Mouse (Mus musculus) c-Kit-positive CD71-negative TER-119-negative erythroid progenitor cells, embryonic 14.5 days (primary cell): ENCODE data around the gene Serp2.
A peak's percentile ranks its signal among the peaks of the same experiment; 100 is the strongest.

ENCODE experiments used
- DNase-seq: peaks from one replicate; pipeline ENCODE4 v3.0.0-alpha.2; 2013; ENCODE audit warnings: low read depth

Serp2 gene

DNA sequence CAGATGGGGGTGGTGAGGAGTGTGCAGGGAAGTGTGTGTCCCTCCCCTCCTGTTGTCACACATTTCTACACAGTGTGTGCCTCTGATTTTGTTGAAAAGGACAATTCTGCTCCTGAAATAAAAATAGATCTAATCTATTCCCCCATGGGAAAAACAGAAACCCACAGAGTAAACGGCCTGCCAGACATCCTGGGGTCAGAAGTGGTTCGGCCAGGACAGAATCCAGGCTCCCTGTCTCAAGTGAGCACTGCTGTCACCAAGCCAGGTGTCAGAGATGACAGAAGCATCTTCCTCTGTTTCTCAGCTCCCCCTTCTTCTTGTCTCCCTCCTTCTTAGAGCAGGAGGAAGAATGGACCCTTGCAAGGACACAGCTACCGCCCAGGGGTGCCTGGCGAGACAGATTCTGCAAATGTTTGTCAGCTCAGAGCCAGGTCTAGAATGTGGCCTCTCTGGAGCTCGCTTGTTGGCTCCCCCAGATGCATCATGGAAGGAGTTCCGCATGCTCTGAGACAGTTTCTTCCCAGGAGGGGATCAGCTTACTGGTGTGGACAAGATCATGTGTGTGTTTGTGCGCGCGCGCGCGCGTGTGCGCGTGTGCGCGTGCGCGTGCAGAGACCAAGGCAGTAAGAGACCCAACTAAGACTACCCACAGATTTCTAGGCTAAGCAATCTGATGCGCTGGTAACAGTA lies 29.5 kb downstream of the Serp2 start:
- DNase-seq = no peak

DNA sequence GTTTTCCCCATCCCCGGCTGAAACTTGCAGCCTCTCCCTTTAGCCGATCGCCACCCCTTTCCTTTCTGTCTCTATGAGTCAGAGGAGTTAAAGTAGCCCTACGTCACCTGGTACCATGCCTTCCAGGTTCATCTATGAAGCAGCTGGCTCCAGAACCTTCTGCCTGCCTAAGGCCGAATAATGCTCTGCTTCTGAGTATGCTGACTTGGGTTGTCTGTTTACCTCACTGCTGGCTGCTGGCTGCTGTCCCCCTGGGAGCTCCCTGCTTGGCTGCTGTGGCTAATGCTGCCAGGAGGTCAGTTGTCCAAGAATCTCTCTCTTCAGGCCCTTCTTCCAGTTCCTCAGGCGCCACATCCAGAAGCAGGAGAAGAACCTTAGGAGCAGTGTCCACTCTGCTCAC lies 30.2 kb downstream of the Serp2 start:
- DNase-seq = no peak

GRCm38 (mm10) chr14:76523344-76523743 lies 33.3 kb downstream of the Serp2 start:
- DNase-seq = no peak

GRCm38 (mm10) chr14:76521308-76521707 lies 35.4 kb downstream of the Serp2 start:
- DNase-seq = no peak

- DNase-seq = no peak
Measured at GRCm38 (mm10) chr14:76520606-76521005, 36.1 kb downstream of the Serp2 start.

- DNase-seq = no peak
Measured at GRCm38 (mm10) chr14:76518217-76518616, 38.5 kb downstream of the Serp2 start.

GRCm38 (mm10) chr14:76515620-76516019 lies 41.1 kb downstream of the Serp2 start:
- no peak for DNase-seq

DNA sequence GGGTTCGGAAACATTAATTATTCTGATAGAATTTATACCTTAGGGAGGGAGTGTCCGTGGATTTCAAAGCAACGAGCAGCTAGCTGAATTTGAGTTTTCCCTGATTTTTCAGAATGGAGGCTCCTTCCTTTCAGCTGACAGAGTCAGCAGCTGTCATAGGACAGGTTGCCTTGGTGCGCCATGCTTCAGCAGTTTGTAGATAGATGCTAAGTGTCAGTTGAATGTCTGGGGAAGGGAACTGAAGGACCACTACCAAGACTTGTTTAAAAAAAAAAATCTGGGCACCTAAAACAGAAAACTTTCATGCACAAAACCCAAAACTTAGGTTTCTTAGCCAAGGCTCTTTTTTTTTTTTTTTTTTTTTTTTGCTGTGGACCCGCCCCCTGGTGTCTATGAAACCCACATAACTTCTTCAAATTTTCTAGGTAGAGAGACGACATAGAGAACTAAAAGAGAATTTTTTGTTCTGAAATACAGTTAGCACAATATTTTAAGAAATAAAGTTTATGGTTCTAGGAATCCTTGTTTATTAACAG lies 42.6 kb downstream of the Serp2 start:
- DNase-seq = no peak

DNA sequence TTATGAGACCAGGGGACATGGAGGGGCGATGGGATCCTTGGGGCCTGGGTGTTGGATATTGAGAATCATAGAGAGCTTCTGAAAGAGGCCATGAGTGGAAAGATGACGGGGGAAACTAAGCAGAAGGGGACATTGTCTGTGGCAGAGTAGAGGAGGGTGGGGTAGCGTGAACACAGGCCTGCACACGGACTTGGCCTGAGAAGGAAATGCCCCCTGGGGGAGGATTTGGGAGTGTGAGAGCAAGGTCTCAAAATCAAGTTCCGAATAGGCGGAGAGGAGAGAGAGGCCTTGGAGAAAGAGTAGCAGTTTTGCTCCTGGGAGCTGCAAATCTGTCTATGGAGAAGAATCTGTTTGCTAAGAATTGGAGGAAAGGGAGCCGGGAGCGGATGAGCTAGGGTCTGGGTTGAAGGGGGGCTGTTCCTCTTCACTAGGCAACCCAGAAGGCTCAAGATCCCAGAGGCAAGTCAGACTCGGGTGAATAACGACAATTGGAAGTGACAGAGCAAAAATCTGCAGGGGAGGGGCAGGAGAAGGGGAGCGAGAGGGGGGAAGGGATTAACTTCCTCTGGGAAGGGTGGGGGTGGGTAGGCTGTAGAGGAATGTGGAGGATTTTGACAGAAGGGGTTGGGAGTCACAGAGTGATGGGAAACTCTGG lies 43.2 kb downstream of the Serp2 start:
- no peak for DNase-seq

DNA sequence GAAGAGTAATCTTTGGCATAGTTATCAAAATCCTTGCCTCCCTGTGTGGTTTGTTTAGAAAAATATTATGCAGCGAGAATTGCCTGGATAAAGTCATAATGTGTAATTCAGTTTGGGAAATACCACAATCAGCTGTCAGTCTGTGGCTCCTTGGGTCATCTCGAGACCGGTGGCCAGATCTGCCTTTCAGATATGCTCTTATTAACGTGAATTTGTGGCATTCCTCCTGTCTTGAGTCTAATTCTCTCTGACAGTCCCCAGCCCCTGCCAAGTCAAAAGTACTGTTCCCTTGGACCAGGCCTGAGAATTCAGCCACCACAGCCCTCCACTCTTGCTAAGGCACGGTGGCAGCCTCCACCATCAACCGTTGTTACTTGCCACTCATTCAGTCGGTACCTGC lies 44.7 kb downstream of the Serp2 start:
- no peak for DNase-seq

GRCm38 (mm10) chr14:76508701-76509100 lies 48.0 kb downstream of the Serp2 start:
- no peak for DNase-seq

GRCm38 (mm10) chr14:76507804-76508500 lies 48.7 kb downstream of the Serp2 start:
- no peak for DNase-seq

DNA sequence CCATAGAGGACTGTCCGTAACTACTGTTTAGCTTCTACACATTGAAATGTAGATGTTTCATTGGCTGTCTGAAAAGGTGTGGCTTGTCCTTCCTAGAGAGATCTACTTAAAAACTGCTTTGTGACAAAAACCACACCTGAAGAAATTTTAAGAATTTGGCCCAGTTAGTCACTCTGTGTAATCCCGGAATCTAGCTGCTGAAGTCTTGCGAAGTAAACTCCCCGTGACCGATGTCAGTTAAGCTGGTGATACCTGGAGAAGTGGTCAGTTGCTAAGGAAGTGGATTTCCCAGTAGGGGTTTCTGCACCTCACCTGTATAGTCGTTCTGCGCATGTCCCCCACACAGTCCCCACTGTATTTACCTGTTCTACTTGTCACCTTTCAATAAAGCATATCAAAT lies 49.3 kb downstream of the Serp2 start:
- no peak for DNase-seq

GRCm38 (mm10) chr14:76506425-76507205 lies 50.1 kb downstream of the Serp2 start:
- no peak for DNase-seq

DNA sequence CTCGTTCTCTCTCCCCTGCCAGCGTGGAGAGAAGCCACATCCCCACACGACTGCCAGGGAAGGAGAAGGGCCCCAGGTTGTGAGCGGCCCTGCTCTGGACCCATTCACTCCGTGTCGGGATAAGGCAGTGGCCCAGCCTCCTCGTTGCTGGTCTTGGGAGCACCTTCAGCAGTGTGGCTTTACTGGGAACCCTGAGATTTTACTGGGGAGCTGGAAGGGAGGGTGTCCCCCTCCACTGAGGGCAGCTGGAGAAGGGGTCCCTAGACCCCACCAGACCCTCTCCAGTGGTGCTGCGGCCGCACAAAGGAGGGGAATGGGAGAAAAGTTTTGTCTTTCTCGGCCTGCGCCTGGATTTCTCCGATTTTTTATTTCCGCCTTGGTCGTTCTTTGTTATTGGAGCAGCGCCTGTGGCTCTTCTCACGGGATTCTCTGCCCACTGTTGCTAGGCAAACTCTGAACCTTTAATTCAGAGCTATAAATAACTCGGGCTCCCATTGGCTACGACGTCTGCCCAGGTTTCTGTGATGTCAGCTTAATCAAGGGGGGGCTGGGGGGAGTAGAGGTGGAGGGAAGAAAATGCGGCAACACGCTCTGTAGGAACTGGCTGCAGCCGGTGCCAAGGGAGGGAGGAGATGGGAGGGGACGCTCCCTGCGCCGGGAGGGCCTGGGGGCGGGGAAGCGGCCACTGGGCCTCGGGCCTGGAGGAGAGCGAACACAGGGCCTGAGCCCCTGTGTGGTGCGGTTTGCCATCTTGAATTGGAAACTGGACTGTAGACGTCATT lies 51.1 kb downstream of the Serp2 start:
- peak; percentile 81 for DNase-seq

DNA sequence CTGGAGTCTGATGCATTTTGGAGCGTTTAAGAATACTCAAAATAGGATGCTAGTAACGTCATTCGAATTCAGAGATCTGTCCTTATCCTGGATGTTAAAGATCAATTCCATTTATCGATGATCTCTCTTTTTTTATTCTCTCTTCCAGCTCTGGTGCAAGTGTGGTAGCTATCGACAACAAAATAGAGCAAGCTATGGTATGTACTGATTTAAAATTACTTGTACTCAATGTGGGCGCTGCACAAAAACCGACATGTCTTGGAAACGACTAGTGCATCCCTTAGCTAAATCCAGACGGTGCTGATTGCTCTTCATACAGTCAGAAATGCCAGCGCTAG lies 51.6 kb downstream of the Serp2 start:
- DNase-seq = no peak

GRCm38 (mm10) chr14:76504121-76504737 lies 52.5 kb downstream of the Serp2 start:
- DNase-seq = peak; percentile 78

- DNase-seq = peak; percentile 62
Measured at GRCm38 (mm10) chr14:76503231-76503851, 53.3 kb downstream of the Serp2 start.

GRCm38 (mm10) chr14:76500036-76500435 lies 56.7 kb downstream of the Serp2 start:
- no peak for DNase-seq

DNA sequence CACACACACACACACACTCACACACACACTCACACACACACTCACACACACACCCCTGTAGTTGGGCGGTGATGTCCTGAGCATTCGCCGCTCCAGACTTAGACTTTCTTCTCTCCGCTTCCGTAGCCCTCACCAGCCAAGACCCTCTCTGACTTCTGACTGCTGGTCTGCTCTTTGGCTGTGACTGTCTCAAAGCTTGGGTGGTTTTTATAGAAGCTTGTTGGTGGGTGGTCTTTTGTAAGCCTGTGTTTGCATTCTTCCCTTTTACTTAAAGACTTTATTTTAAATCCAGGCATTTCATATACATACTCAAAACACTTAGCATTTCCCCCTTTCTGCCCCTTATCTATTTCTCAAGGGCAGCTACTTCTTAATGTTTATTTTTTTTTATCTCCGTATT lies 57.2 kb downstream of the Serp2 start:
- no peak for DNase-seq

GRCm38 (mm10) chr14:76498210-76498609 lies 58.5 kb downstream of the Serp2 start:
- no peak for DNase-seq
